Mouse (Mus musculus): Measurements from ENCODE around the gene Tgfb3.

DNA sequence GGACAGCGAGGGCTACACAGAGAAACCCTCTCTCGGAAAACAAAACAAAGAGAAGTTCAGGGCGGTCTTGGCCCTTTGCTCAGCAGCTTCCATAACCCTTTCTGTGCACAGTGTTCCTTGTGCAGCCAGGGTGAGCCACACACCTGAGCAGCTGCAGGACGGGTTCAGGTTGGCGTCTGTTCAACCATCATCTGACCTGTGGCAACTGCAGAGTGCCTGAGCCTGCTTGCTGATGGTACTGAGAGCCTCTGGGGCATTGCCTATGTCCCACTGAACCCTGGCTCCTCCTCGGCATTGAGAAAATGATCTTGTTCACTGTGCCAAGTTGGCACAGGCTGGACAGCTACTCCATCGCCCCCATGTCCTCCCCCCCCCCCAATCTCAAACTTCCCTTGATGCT is 3.5 kb downstream of the Tgfb3 start:
- TF ChIP-seq USF1 (IDR thresholded peaks at IDR 0.05; ENCODE audit: low read depth, low read length) (no peak), CTCF (conservative IDR thresholded peaks at IDR 0.05 in 1 of 2, IDR thresholded peaks at IDR 0.05 in 1 of 2; ENCODE audit: low read depth in 2 of 2, low read length in 2 of 2) (no peak), BHLHE40 (IDR thresholded peaks at IDR 0.05; ENCODE audit: low read depth, low read length) (no peak), SMC3 (IDR thresholded peaks at IDR 0.05; ENCODE audit: low read depth, low read length) (no peak), EP300 (IDR thresholded peaks at IDR 0.05; ENCODE audit: low read length) (no peak), POLR2A (IDR thresholded peaks at IDR 0.05; ENCODE audit: low read depth, low read length) (no peak), MAFK (IDR thresholded peaks at IDR 0.05; ENCODE audit: insufficient replicate concordance, low read length) (no peak), MXI1 (IDR thresholded peaks at IDR 0.05; ENCODE audit: low read depth, low read length) (no peak), MAX (IDR thresholded peaks at IDR 0.05; ENCODE audit: low read length) (no peak), HCFC1 (IDR thresholded peaks at IDR 0.05; ENCODE audit: low read depth, low read length) (no peak), MYC (IDR thresholded peaks at IDR 0.05; ENCODE audit: low read depth, low read length) (no peak), MAZ (IDR thresholded peaks at IDR 0.05; ENCODE audit: low read depth, low read length) (no peak)

Measured in CH12.LX (cell line).